Mouse (Mus musculus): Measurements from ENCODE around the gene Rpf1.

Gene Rpf1

GRCm38 (mm10) chr3:146500003-146500809 is 21.0 kb downstream of the Rpf1 start:
- DNase-seq (ENCODE audit: low read depth, low spot score): peak; percentile 38

DNA sequence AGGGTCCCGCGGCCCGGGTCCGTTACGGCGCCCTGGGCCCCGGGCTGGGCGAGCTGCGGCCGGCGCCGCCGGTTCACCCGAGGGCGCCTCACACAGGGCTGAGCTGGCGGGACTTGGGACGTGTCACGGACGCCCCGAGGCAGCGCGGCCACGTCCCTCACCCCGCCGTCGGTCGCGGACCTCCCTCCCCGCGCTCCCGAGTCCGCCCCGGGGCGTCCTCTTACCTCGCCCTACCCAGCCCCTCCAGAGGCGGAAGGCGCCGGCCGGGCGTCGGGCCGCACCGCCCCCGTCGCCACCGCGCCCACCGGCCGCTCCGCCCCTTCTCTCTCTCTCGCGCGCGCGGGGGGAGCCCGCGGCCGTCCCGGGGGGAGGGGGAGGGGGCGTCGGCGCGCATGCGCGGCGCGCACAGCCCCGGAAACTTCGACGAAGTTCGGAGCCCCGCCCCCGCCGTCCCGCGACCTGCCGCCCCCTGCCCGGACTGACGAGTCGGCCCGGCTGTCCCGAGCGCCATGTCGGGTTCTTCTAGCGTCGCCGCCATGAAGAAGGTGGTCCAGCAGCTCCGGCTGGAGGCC is 21.7 kb downstream of the Rpf1 start, which contains the start of the genes Spata1 and Gng5:
TSS of gene Spata1 (minus strand) at position 323 of the 572 bp plus-strand sequence.
TSS of gene Gng5 (plus strand) at position 377 of the 572 bp plus-strand sequence.
- peak; percentile 65 for DNase-seq (ENCODE audit: low read depth, low spot score)

GRCm38 (mm10) chr3:146498989-146499388 is 22.2 kb downstream of the Rpf1 start:
- DNase-seq (ENCODE audit: low read depth, low spot score): no peak

- DNase-seq (ENCODE audit: low read depth, low spot score): no peak
Observed at GRCm38 (mm10) chr3:146494941-146495340, 26.3 kb downstream of the Rpf1 start.

GRCm38 (mm10) chr3:146486464-146486863 is 34.8 kb downstream of the Rpf1 start:
- no peak for DNase-seq (ENCODE audit: low read depth, low spot score)

- no peak for DNase-seq (ENCODE audit: low read depth, low spot score)
Observed at GRCm38 (mm10) chr3:146482044-146482443, 39.2 kb downstream of the Rpf1 start.

GRCm38 (mm10) chr3:146474428-146474827 is 46.8 kb downstream of the Rpf1 start:
- no peak for DNase-seq (ENCODE audit: low read depth, low spot score)

DNA sequence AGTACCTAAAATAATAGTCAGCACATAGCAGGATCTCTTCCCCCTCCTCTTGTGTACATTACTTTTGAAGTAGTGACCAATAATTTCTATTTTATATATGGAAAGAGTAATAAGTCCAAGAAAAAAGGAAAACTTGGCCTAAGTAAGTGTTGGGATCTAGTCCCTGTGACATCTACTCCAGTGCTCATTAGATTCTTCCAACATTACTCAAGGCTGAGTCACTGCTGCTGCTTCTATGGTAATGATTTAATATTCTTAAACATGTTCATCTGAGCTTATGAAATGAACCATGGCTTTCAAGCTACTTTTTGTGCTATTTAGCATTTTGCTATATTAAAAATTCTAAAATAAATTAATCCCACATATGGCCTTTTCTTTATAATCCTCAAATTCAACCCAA is 47.5 kb downstream of the Rpf1 start:
- DNase-seq (ENCODE audit: low read depth, low spot score): no peak

GRCm38 (mm10) chr3:146472657-146473056 is 48.6 kb downstream of the Rpf1 start:
- no peak for DNase-seq (ENCODE audit: low read depth, low spot score)

GRCm38 (mm10) chr3:146469226-146469625 is 52.0 kb downstream of the Rpf1 start:
- no peak for DNase-seq (ENCODE audit: low read depth, low spot score)

- DNase-seq (ENCODE audit: low read depth, low spot score): no peak
Observed at GRCm38 (mm10) chr3:146462939-146463338, 58.3 kb downstream of the Rpf1 start.

All from WW6 (cell line).